Mouse (Mus musculus) thymus, postnatal 14 days (tissue): ENCODE measurements around the gene Bcl3.

Source experiments
- DNase-seq: peaks from one replicate; pipeline ENCODE4 v3.0.0; 2021

Gene Bcl3

DNA sequence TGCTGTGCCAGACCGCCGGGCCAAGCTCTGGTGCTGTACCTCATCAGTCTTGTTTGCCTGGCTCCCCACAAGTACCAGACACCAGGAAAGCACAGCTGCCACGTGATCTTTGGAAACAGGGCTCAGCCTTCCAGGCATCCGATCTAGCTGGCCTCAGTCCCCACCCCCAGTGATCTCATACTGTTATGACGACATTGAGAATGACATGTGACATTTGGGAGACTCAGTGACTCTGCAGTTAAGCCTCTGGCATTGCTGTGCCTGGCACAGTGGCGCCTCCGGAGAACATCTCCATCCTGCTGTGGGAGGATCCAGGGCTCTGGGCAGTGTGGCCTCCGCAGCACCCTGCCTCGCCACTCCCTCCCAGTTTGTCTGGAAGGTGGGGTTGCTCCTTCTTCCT lies 9.3 kb upstream of the Bcl3 start:
- no peak for DNase-seq

DNA sequence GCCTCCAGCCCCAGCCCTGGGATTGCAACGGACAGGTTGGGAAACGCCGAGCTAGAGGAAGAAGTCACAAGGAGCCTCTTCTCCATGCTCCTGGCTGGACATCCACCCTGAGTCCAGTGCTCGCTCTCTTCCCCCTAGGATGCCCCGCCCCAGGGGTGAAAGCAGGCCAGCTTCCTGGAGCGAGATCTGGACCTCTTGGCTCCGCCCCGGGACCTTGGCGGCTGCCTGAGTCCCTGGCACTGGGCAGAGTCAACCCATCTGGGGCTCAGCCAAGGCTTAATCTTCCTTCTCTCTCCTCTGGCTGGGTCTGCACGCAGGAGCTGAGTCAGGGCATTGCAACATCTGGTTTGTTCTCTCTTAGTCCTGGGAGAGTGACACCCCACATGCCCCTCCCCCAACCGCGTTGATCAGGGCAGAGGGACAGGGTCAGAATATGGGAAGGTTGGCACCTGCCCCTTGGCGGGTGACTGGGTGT lies 8.1 kb upstream of the Bcl3 start:
- DNase-seq: peak; percentile 16

DNA sequence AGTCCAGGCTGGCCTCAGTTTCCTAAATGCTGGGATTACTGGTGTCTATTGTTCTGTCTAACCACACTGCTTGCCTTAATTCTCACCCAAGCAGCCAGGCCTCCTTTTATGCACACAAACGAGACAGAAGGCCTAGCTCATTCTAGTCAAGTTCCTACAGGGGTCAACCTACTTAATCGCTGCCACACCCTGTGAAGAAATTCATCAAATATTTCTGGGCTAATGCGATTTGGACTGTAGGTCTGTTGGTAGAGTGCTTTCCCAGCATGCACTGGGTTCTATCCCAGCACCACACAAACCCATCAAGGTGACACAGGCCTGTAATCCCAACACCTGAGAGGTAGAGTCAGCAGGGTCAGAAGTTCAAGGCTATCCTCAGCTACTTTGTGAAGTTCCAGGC lies 7.1 kb upstream of the Bcl3 start:
- DNase-seq: no peak

DNA sequence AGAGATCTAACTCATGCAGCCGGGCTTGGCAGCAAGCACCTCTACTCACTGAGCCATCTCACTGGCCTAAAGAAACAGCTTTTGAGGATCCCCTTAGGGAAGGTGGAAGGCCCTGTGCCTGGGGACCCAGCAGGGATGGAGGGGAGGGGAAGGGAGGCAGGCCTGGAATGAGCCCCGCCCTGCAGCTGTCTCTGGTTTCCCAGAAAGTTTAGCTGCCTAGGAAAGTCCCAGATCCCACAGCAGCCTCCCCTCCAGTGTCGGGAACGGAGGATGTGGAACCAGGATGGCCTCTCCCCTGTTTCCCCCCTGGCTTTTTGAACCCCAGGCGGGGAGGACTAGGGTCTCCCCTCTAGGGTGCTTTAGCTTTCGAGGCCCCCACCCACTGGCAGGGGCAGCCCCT lies 4.2 kb upstream of the Bcl3 start:
- no peak for DNase-seq

DNA sequence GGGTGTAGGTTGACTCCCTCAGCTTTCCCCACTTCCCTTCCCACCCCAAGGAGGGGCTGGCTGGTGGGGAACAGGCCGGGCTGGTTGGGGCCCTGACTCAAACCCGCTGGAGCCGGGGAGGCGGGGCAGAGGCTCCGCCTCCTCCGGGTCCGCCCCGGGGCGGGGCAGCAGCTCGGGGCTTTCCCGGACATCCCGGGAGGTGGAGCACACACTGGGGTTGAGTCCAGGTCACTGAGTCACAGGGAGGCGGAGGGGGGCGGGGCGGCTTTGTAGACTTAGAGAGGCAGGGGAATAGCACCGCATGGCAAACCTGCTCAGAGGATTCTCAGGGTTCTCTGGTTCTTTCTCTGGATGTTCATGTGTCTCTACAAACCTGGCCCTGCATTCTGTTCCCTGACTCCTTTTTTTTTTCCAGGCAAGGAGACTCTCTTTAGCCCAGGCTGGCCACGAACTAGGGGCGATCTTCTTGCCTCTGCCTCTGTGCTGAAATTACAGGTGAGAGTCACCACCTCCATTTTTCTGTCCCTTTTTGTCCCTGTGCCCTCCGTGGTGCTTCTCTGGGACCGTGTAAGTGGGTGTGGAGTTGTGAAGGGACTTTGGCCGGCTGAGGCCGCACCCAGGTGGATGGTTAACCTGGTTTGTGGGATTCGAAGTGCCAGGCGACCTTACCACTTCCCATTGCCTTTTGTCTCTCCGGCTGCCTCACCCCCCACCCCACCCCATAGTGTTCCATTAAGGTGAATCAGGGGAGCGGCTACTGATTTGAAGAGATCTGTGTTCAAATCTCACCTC lies 1.8 kb upstream of the Bcl3 start:
- peak; percentile 76 for DNase-seq

DNA sequence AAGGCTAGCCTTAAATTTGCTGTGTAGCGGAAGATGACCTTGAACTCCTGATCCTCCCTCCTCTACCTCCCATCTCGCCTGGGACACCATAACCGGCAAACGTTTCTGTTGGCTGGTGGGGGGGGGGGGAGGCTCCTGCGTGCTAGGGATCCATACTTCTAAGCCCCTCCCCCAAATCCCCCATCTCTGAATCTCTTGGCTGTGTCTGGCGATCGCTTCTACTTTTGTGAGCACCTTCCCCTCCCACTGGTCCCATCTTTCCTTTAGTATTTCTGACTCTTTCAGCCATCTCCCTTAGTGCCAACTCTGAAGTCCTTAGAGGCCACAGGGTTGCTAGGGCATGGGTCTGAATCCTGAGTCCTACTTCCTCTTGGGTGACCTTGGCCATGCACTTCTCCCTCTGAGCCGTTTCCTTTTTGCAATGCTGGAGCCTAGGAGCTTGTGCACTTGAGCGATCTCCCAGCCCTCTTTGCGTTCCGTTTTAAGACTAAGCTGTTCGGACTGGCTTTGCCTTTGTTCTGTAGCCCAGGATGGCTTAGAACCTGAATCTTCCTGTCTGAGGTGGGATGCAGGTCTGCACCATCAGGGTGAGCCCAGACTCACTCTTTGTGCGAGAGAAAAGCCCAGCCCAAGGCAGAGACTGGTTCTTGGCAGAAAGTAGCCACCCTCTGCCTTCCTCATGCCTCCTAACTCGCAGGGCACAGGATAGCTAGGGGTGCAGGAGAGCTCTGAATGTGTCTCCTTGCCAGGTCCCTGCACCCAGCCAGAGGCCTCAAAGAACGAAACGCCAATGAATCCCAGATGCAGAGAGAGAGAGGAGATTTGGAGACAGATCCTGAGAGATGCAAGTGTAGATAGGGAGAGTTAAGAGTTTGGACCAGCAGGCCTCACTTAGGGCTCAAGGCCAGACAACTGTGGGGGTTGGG lies 949 bp upstream of the Bcl3 start:
- no peak for DNase-seq

DNA sequence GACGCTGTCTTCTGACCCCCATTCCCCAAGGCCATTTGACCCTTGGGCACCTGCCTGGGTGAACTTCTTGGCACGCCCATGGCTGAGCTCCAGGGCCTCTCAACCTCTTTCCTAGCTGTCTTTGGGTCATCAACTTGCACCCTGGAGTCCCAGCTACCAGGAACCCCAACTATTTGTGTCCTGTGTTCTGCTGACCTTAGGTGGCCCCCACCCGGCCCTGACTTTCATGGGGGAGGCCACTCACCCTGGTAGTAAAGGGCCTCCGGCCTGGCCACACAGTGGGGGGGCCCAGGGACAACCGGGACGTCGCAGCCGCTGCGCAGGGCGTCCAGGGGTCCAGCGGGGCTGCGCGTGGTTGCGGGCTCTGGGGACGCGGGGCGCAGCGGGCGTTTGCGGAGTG lies 377 bp downstream of the Bcl3 start:
- DNase-seq: no peak

DNA sequence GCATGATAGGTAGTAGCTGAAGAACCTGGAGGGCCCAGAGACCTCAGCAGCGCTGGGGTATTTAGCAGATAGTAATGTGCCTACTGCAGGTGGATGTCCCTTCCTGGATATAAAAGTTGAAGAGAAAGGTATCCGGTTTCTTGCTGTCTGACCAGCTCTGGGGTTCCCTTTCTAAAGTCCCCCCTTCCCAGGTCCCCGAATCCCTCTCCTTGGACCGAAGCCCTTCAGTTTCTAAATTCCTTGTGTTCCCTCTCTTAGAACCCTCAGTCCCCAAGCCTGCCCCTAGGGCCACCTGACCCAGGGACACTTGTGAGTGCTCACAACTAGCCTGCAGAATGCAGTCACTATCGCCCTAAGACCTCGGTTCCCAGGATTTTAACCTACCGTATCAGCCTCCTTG lies 937 bp downstream of the Bcl3 start:
- DNase-seq: no peak

DNA sequence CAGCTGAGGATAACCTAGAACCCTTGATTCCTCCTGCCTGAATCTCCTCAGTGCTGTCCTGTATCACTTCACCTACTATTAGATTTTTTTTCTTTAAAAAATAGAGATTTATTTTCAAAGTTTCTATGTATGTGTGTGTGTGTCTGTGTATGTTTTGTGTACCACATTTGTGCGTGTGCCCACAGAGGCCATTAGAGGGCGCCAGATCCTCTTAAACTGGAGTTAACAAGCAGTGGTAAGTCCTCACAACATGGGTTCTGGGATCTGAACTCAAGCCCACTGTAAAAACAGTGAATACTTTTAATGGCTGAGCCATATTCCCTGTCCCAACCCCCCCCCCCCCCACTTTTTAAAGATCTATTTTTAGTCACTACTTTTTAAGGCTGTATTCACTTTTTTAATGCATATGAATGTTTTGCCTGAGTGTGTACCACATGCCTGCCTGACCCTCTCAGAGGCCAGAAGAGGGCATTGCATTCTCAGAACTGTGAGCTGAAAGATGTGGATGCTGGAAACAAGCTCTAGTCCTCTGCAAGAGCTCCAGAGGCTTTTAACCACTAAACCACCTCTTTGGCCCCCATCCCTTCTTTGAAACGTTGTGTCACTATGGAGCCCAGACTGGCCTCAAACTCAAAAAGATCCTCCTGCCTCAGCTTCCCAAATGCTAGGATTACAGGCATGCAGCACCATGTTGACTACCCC lies 2.1 kb downstream of the Bcl3 start:
- no peak for DNase-seq

DNA sequence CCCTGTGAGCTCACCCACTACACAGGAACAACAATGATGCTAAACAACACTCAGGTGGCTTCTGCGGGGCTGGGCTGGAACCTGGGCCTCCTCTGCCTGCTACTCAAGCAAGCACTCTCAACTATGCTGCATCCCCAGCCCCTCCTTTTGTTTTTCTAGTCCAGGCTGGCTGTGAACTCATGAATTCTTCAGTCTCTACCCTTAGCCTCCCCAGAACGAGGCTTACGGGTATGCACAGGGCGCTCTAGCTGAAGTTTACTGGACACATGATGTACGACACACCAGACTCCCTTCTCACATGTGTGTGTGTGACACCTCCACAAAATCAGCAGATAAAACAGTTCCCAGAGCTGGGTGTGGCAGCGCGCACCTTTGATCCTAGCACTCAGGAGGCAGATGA lies 3.7 kb downstream of the Bcl3 start:
- DNase-seq: no peak

DNA sequence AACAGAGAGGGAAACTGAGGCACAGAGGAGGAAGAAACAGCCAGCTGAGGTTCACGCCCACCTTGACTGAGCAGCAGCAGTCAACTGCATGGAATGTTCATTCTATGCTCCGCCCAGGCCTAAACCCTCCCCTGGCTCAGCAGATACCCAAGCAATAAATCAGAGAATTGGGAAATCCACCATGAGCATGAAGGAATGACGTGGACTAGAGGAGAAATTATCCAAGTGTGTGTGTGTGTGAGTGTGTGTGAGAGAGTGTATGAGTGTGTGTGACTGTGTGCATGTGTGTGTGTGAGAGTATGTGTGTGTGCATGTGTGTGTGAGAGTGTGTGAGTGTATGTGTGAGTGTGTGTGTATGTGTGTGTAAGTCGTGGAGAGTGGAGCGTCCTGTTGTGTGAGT lies 4.1 kb downstream of the Bcl3 start:
- no peak for DNase-seq

DNA sequence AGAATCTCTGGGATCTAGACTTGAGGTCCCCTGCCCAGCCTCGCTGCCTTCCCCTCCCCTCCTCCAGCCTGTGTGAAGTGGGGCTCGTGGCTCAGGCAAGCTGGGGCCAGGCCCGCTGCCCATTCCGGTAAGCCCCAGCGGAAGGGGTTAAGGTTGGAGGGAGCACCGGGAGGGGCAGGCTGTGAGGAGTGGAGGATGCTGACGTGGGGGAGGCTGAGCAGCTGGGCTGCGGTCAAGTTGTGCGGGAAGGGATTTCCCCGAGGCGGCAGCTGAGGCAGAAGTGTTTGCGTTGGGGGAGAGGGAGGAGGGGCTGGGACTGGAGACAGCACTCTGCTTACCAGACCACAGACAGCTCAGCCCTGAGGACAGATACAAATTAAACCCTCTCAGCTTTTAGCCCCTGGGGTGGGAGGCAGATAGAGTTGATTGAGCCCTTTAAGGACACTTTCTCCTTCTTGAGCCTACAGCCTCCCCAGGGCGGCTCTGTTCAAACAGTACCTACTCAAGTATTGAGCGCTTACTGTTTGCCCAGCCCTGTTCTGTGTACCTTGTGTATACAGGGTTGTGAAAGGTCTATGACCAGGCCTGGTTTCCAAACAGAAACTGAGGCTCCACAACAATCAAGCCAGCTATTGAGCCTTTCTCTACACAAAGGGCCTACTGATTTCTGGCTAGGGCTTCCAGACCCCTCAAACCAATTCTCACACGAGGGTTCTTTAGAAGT lies 5.0 kb downstream of the Bcl3 start:
- DNase-seq: peak; percentile 87

DNA sequence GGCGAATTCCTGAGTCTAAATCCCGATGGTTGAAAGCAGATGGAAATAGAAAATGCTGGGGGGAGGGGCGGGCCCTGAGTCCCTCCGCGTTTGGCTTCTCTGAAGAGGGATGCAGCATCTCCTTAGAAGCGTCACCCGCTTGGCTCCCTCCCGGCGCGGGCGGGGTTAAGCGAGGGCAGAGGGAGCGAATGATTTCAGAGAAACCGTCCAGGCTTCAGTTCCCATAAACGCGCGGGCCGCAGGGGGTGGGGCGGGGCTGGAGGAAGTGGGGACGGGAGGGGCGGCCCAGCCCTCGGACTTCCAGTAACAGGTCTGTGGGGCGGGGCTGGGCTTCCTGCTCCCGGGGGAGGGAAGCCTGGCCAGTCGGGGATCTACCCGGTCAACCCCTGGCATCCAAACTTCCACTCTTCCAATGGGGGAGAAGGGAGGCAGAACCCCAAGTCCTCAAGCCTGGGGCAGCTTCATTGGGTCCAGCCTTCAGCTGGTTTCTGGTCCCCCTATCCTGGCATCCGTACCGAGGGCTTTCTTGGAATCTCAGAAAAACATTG lies 6.3 kb downstream of the Bcl3 start:
- DNase-seq: peak; percentile 78

DNA sequence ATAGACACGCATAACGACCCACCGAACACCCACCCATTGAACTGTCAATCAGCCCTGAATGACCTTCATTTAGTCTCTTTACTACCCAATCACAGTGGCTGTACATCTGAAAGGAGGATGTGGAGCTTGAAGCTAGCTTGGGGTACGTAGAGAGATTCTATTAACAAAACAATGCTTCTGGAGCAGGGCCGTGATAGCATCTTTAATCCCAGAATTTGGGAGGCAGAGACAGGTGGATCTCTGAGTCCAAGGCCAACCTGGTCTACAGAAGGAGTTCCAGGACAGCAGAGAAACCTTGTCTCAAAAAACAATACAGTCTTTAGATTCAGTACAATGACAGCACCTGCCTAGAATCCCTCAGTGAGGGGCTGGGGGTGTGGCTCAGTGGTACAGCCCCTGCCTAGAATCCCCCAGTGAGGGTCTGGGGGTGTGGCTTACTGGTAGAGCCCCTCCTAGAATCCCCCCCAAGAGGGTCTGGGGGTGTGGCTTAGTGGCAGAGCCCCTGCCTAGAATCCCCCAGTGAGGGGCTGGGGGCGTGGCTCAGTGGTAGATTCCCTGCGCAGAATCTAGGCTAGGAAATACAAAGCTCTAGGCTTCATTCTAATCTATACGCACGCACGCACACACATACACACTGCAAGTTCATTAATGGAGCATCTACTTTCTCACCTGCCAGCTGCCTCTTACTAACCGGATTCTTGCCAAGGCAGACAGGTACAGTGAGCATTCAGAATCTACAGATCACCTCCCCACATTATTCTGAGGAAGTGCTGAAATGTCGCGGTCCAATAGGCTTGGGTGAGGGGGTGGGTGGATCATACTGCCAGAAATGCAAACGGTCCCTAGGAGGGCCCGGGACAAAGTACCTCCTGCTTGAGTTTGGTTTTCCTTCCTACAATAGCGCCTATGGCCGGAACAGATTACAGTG lies 7.0 kb downstream of the Bcl3 start:
- peak; percentile 20 for DNase-seq

DNA sequence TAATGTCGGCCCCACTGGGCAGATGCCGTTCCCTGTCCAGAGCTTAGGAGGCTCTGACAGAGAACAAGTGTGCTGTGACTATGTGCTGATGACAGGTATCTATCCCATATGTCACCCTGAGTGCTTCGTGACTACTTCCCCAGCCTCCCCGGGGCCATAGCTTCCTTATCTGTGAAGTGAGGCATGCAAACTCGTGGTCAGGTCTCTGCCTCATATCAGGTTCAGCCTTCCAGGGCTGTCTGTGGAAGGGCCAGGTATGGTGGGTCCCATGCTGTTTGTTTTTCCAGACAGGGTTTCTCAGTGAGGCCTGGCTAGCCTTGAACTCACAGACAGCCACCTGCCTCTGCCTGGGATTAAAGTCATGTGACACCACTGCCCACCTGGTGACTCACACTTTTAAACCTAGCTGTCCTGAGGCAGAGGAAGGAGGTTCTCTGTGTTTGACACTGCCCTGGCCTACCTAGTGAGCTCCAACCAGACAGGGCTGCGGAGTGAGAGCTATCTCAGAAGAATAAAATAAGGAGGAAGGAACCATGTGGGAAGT lies 8.9 kb downstream of the Bcl3 start:
- no peak for DNase-seq

DNA sequence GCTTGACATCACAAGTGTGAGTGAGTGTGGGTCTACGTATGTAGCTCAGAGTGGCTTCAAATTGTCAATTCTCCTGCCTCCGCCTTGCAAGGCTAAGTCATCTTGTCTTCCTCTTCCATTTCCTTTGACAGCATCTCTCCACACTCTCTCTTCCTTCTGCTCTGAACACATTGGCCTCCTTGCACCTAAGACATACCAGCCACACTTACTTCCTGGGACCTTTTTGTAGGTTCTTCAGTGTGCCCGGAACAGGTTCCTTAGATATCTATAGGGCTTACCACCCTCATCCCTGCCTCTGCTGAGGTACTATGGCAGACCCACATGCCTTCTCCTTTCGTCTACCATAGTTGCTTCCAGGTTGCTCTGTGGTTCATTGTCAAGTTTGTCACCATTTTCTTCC lies 9.4 kb downstream of the Bcl3 start:
- DNase-seq: no peak

DNA sequence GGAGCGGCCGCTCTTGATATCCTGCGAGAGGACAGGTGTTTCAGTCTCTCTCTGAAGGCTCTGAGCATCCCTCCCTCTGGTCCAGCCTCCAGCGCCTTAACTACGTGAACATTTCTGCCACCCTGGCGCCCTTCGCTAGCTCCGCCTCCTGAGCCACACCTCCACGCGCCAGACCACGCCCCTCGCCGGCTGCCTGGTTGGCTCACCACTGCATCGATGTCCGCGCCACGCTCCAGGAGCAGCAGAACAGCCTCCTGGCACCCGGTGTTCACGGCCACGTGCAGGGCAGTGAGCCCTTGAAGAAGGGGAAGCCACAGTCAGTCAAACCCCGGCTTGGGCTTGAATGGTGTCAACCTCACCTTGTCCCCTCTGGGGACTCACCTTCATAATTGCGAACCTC lies 11.5 kb downstream of the Bcl3 start:
- peak; percentile 24 for DNase-seq

DNA sequence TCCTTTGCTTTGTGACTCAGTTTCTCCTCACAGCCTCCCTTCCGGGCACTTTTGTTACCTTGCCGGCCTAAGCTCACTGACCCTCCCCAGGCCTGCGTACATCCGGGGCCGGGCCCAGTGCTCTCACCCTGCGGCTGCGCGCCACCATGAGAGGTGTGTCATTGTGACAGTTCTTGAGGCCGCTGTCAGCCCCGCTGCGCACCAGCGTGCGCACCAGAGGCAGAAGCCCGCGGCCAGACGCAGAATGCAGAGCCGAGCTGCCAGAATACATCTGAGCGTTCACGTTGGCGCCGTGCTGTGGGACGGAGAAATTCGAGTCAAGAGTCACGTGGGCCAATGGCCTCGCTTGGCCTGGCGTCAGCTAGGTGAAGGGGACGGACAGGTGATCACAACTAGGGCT lies 13.2 kb downstream of the Bcl3 start:
- no peak for DNase-seq

DNA sequence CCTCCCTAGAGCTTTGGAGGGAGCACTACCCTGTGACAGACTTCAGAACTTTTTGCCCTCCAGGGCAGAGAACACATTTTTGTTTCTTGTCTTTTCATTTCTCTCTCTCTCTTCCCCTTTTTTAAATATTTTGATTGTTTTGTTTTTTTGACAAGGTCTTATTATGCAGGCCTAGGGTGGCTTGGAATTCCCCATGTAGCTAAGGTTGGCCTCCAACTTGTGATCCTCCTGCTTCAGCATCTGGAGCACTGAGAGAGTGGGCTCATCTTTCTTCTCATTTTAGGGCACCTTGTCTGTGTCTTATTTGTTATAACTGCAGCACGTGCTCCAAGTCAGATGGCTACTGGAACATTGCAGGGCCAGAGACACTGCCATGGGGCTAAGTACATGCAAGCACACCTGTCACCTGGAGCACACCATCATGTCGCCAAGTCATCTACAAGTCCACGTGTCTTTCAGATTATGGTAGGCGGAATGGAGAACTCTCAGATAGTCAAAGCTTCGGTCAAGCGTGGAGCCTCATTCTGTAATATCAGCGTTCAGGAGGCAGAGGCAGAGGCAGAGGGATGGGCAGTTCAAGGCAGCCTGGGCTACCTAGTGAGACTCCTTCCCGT lies 16.1 kb downstream of the Bcl3 start:
- DNase-seq: no peak

DNA sequence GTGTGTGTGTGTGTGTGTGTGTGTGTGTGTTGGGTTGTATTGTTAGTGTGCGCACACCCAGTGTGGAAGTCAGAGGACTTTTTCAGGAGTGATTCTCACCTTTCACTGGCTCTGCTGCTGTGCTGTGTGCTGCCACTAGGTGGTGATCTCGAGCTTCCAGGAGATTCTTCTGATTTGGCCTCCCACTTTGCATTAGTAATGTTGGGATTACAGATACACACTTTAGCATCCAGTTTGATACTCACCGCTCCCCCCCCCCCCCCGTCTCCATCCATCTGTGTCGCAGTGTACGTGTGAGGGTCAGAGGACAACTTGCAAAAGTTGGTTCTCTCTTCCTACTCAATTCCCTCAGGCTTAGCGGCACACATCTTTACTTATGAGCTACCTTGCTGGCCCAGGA lies 19.6 kb downstream of the Bcl3 start:
- DNase-seq: peak; percentile 83

DNA sequence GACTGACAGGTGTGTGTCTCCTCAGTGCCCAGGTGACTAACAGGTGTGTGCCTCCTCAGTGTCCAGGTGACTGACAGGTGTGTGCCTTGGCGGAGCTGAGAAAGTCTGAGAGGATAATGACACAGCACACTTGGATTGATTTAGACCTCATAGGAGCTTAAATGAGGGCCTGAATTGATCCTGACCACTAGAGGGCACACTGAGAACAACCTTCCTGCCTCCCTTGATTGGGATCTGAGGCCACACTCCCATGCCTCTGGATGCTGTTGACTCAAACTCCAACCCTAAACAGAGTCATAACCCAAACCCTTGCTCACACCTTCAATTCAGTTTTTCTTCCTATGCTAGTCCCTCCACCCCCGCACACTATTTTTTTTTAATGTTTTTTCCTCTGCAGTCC lies 21.8 kb downstream of the Bcl3 start:
- peak; percentile 55 for DNase-seq
